Mouse (Mus musculus) stomach, postnatal 0 days (tissue): ENCODE measurements at regions not wholly inside any gene's neighbourhood (a gene's known extent, or its start where the extent isn't known, plus 50 kb on each side); places are given as distances from the start of the nearest gene placed in this dataset.

ENCODE experiments used
- ATAC-seq: fragments of 200-750 bp; cut with Nextera tagmentation; 2 replicates; pipeline ENCODE4 v1.8.0; 2017; ENCODE audit not compliant: low FRiP score, low TSS enrichment
- DNase-seq: peaks from one replicate; pipeline ENCODE4 v3.0.0-alpha.2; 2016; ENCODE audit warnings: low spot score
- H3K27ac ChIP-seq: fragments of 300-500 bp; sonication (generic); replicated peaks from 2 replicates; pipeline ENCODE4 v1.5.1; 2014; ENCODE audit warnings: mild to moderate bottlenecking, control low read depth
- H3K27me3 ChIP-seq: fragments of 300-500 bp; sonication (generic); 2 replicates; pipeline ENCODE4 v1.6.1; 2014; ENCODE audit warnings: low read length; ENCODE audit not compliant: control insufficient read depth, insufficient read depth
- H3K36me3 ChIP-seq: fragments of 300-500 bp; sonication (generic); 2 replicates; pipeline ENCODE4 v1.6.1; 2014; ENCODE audit warnings: low read length, mixed read lengths; ENCODE audit not compliant: control insufficient read depth, insufficient read depth
- H3K4me1 ChIP-seq: fragments of 300-500 bp; sonication (generic); replicated peaks from 2 replicates; pipeline ENCODE4 v1.6.1; 2014; ENCODE audit warnings: antibody characterized with exemption; ENCODE audit not compliant: control insufficient read depth, insufficient read depth
- H3K4me2 ChIP-seq: fragments of 300-500 bp; sonication (generic); replicated peaks from 2 replicates; pipeline ENCODE4 v1.6.1; 2014; ENCODE audit warnings: low read depth, mild to moderate bottlenecking, control low read depth, moderate library complexity
- H3K4me3 ChIP-seq: fragments of 300-500 bp; sonication (generic); 2 replicates; pipeline ENCODE4 v1.5.1; 2014; ENCODE audit warnings: low read depth, low read length, control low read depth
- H3K9ac ChIP-seq: fragments of 300-500 bp; sonication (generic); 2 replicates; pipeline ENCODE4 v1.6.1; 2014; ENCODE audit warnings: mild to moderate bottlenecking, low read length, control low read depth, mixed read lengths
- H3K9me3 ChIP-seq: fragments of 300-500 bp; sonication (generic); 2 replicates; pipeline ENCODE4 v1.6.1; 2016; ENCODE audit warnings: low read length; ENCODE audit not compliant: control insufficient read depth
- CTCF ChIP-seq: IDR thresholded peaks from 2 replicates; pipeline ENCODE4 v1.5.1; 2016; ENCODE audit warnings: antibody characterized with exemption, low read depth, mild to moderate bottlenecking, moderate library complexity
- EP300 ChIP-seq: optimal IDR thresholded peaks from 2 replicates; pipeline ENCODE3; 2016; ENCODE audit warnings: antibody characterized with exemption
- WGBS: fragments of 180-500 bp; shearing (Covaris S2); extraction: QIAGEN DNeasy Blood & Tissue Kit; methylation state at CpG from one replicate; pipeline ENCODE4 v1.1.7; 2014; 5-methylcytosine and 5-hydroxymethylcytosine counted together

DNA sequence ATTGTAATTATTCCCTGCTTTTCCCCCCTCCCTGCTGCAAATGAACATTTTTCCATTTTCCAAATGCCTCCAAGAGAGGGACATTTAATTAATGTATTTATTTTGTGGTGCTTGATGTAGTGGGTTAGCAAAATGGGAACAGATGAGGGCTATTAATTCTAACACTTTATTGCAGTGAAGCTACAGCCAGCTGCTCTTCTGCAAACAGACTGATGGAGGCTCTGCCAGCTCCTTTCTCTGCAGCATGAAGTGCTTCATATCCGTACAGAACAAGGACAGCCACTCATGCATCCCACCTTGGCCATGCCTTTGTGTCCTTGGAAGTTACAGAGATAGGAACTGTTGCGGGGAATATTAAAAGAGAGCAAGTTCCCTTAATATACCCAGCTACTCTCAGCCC, 138.3 kb upstream of the Gm15217 start:
- WGBS = 68% methylated on average over 2 of the region's 2 CpGs
- H3K9me3 ChIP-seq = no peaks in the 10 kb centered on the region
- H3K36me3 ChIP-seq = no peaks in the 10 kb centered on the region
- H3K4me3 ChIP-seq = no peak overlapping the region
- TF ChIP-seq CTCF = no peak
- no peak for TF ChIP-seq EP300
- no peak overlapping the region for H3K27ac ChIP-seq
- ATAC-seq (no peak), DNase-seq (no peak)
- H3K4me1 ChIP-seq = no peaks in the 10 kb centered on the region
- no peaks in the 10 kb centered on the region for H3K27me3 ChIP-seq
- H3K4me2 ChIP-seq = no peak overlapping the region
- H3K9ac ChIP-seq = no peak overlapping the region

DNA sequence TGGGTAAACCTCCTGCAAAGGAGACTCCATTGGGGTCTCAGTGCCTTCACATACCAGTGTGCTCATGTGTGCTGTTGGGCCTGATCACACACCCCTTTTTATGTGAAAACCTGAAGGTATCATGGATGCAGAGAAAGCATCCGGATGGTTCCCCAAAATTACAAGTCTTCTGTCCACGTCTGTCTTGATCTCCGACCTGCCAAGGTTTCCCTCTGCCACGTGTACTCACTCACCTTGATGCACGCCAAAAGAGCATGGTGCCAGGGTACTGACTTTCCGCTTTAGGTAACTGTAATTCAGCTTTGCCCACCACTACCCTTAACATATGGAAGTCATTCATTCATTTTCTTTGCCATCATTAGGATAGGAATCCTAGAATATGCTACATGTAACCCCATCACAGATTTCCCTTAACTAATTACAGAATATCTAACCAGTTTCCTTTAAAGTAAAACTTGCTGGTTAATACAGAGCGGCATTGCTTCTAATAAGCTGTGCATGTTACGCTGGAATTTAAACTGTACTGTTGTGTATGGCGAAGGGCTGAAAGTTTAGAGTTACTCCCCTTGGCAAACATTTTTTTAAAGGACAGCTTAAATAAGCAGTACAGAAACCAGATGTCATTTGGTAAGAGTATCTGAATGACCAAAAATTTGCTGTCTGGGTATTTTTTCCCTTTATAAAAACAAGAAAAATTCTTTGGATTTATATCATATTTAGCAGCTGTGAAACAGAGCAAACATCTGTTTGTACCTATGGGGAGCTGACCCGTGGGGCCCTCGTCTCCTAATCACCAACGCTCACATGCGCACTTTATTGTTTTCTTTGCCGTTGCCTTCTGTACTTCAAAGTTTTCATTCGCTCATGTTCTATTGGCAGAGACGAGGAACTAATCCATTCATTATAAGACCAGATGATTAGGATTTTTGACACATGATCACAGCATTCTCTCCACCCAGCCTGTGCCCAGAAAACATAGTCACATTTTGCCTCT, 131.4 kb upstream of the Gm15217 start:
- Histone ChIP-seq H3K9me3 (no peaks in the 10 kb centered on the region), H3K9ac (no peak overlapping the region), H3K27me3 (no peaks in the 10 kb centered on the region), H3K4me3 (no peak overlapping the region), H3K27ac (no peak overlapping the region), H3K36me3 (no peaks in the 10 kb centered on the region), H3K4me2 (no peak overlapping the region), H3K4me1 (no peaks in the 10 kb centered on the region)
- 56% methylated on average over 16 of the region's 16 CpGs for WGBS
- ATAC-seq (no peak), DNase-seq (no peak)
- TF ChIP-seq CTCF (no peak), EP300 (no peak)

DNA sequence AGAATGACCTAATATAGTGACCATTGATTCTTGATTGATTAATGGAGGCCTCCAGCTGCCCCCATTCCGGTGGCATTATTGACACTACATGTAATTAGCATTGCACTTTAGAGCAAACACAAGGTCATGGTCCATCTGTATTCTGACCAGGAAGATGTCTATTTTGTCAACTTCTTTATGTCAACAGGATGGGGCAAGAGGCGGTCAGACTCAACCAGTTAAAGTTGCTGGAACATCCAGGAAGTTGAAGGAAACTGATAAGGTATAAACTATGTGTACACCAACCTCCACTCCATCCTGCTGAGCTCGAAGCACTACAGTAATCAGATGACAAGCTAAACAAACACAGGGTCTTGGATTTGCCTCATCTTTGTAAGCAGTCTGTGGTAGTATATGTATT, 130.1 kb upstream of the Gm15217 start:
- 40% methylated on average over 3 of the region's 3 CpGs for WGBS
- no peak for ATAC-seq
- Histone ChIP-seq H3K4me2 (no peak overlapping the region), H3K27me3 (no peaks in the 10 kb centered on the region), H3K27ac (no peak overlapping the region), H3K4me3 (no peak overlapping the region), H3K36me3 (no peaks in the 10 kb centered on the region), H3K9me3 (no peaks in the 10 kb centered on the region), H3K4me1 (no peaks in the 10 kb centered on the region), H3K9ac (no peak overlapping the region)
- TF ChIP-seq CTCF (no peak), EP300 (no peak)
- no peak for DNase-seq

DNA sequence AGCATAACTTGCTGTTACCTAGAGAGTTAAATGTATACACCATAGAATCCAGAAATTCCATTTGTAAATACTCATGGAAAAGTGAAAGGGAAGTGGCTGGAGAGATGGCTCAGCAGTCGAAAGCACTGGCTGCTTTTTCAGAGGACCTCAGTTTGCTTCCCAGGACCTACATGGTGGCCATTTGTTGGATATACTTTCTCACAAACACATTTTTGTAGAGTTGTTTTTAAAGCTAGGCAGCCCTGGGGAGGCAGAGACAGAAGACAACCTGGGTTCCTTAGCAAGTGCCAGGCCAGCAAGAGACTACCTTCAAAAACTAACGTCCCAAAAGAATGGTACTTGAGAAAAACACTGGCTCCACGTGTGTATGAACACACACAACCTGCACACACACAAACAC, 124.0 kb upstream of the Gm15217 start:
- Histone ChIP-seq H3K4me2 (no peak overlapping the region), H3K4me1 (no peaks in the 10 kb centered on the region), H3K9ac (no peak overlapping the region), H3K4me3 (no peak overlapping the region), H3K36me3 (no peaks in the 10 kb centered on the region), H3K27me3 (no peaks in the 10 kb centered on the region), H3K27ac (no peak overlapping the region), H3K9me3 (no peaks in the 10 kb centered on the region)
- ATAC-seq = no peak
- DNase-seq = no peak
- TF ChIP-seq EP300 = no peak
- no peak for TF ChIP-seq CTCF
- 51% methylated on average over 3 of the region's 3 CpGs for WGBS

DNA sequence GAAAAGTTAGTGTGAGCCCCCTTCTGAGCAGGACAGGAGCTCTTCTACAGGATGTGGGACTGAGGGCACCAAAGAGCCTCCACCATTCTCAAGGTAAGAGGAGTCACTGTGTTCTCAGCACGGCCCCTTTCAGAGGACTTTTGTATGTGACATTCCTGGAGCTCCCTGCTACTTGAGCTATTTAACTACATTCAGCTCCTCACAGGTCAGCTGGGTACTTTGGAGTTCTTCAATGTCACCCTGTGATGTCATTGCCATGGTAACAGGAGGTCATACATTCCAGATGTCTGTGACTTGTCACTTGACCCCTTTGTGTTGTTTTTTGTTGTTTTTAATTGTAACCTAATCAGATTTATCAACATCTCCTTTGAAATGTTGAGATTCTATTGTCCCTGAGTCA, 122.9 kb upstream of the Gm15217 start:
- Histone ChIP-seq H3K9ac (no peak overlapping the region), H3K27ac (no peak overlapping the region), H3K4me2 (no peak overlapping the region), H3K27me3 (no peaks in the 10 kb centered on the region), H3K4me3 (no peak overlapping the region), H3K9me3 (no peaks in the 10 kb centered on the region), H3K36me3 (no peaks in the 10 kb centered on the region), H3K4me1 (no peaks in the 10 kb centered on the region)
- 41% methylated on average over 1 of the region's 1 CpGs for WGBS
- ATAC-seq (no peak), DNase-seq (no peak)
- TF ChIP-seq EP300 = no peak
- no peak for TF ChIP-seq CTCF

DNA sequence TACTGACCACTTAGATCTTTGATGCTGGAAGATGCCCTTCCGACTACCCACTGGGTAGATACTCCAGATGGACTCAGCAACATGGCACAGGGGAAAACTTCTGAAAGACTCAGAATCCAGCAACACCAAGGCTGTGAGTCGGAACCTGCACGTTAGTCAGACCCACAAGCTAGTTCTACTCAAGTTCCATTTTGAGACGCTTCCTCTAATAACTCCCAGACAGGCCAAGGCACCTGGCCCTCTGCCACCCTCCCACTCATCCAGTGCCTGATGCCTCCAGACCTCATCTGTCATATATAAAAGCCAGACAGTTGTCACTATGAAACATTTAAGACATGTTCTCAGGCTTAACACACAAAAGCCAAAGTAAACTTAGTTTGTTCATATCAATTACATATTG, 121.9 kb upstream of the Gm15217 start:
- H3K4me1 ChIP-seq = no peaks in the 10 kb centered on the region
- no peaks in the 10 kb centered on the region for H3K27me3 ChIP-seq
- no peak overlapping the region for H3K4me3 ChIP-seq
- no peak overlapping the region for H3K9ac ChIP-seq
- DNase-seq = no peak
- no peaks in the 10 kb centered on the region for H3K9me3 ChIP-seq
- no peak for ATAC-seq
- H3K4me2 ChIP-seq = no peak overlapping the region
- WGBS = 60% methylated on average over 4 of the region's 4 CpGs
- no peak for TF ChIP-seq CTCF
- TF ChIP-seq EP300 = no peak
- H3K27ac ChIP-seq = no peak overlapping the region
- H3K36me3 ChIP-seq = no peaks in the 10 kb centered on the region
